In the genomic region with DNA sequence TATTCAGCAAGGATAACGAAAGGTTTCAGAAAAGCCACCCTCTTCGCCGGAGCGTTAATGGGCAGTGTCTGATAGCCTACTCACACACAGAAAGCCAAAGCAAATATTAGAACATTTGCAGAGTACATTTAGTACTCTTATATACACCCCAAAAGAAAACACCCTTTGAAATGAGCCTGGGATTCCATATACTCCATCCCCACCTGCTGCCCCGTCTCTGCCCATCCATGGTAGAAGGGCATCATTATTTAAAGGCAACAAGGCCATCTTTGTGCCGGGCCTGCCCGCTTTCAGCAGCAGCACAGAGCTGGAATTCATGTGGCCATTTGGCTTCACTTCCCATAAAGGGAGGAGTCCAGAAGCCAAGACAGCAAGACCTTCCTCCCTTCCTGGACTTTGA, we compare ENCODE assay signal across 13 mouse cellular contexts.
A peak's percentile ranks its signal among the peaks of the same experiment; 100 is the strongest.
DNase-seq lines count a peak whose midpoint lies in the region; ATAC-seq and TF ChIP-seq lines count a peak whose summit lies in the region.
"Had no signal": no experiment of that assay in that cellular context is flagged by ENCODE, and none has a peak within 500 bp of the region (broad histone marks: within the 10 kb centered on the region; RNA-seq: fewer than 3 reads in every experiment).

No protein-coding gene starts in this region.

- WGBS in embryonic facial prominence, embryonic 14.5 days = 83% methylated on average over 7 of the region's 7 CpGs
- 92% methylated on average over 7 of the region's 7 CpGs for WGBS in embryonic facial prominence, embryonic 10.5 days
- WGBS in neural tube, embryonic 15.5 days = 84% methylated on average over 7 of the region's 7 CpGs
- WGBS in stomach, postnatal 0 days = 62% methylated on average over 7 of the region's 7 CpGs

- no peak for TF ChIP-seq EP300 in stomach, postnatal 0 days (optimal IDR thresholded peaks at IDR 0.05)

- H3K9ac ChIP-seq in embryonic facial prominence, embryonic 14.5 days (ENCODE audit: low read depth, low read length) = no peak overlapping the region
- H3K9ac ChIP-seq in neural tube, embryonic 15.5 days (replicated peaks) = no peak overlapping the region
- no peak overlapping the region for H3K9ac ChIP-seq in stomach, postnatal 0 days (ENCODE audit: low read length)
- H3K9ac ChIP-seq: kidney, embryonic 15.5 days; liver, embryonic 15.5 days had no signal

- H3K4me1 ChIP-seq in embryonic facial prominence, embryonic 14.5 days (ENCODE audit: control insufficient read depth, insufficient read depth, low read length) = 0 out of 2 replicates have a peak, but pooled peaks cover 3% of the 10 kb centered on the region
- peaks cover 18% of the 10 kb centered on the region for H3K4me1 ChIP-seq in embryonic facial prominence, embryonic 10.5 days
- H3K4me1 ChIP-seq in neural tube, embryonic 15.5 days = no peaks in the 10 kb centered on the region
- H3K4me1 ChIP-seq in stomach, postnatal 0 days (replicated peaks; ENCODE audit: control insufficient read depth, insufficient read depth) = no peaks in the 10 kb centered on the region
- H3K4me1 ChIP-seq: kidney, embryonic 15.5 days had no signal

- no peak overlapping the region for H3K27ac ChIP-seq in embryonic facial prominence, embryonic 14.5 days (replicated peaks; ENCODE audit: low read depth, low read length)
- no peak overlapping the region for H3K27ac ChIP-seq in embryonic facial prominence, embryonic 10.5 days (replicated peaks)
- peak overlapping the region; percentile 72; the same call in 1 of the 2 replicates for H3K27ac ChIP-seq in layer of hippocampus, adult 2 months
- 0 out of 2 replicates have a peak overlapping the region, but pooled peaks have one; percentile 25 for H3K27ac ChIP-seq in neural tube, embryonic 15.5 days (replicated peaks)
- peak overlapping the region; percentile 77 for H3K27ac ChIP-seq in stomach, postnatal 0 days (replicated peaks)
- H3K27ac ChIP-seq: kidney, embryonic 15.5 days; liver, embryonic 15.5 days had no signal

- H3K27me3 ChIP-seq in embryonic facial prominence, embryonic 14.5 days (replicated peaks; ENCODE audit: control insufficient read depth, insufficient read depth, low read length) = no peaks in the 10 kb centered on the region
- no peaks in the 10 kb centered on the region for H3K27me3 ChIP-seq in embryonic facial prominence, embryonic 10.5 days (replicated peaks; ENCODE audit: low read depth, poor library complexity, severe bottlenecking)
- no peaks in the 10 kb centered on the region for H3K27me3 ChIP-seq in neural tube, embryonic 15.5 days (replicated peaks)
- no peaks in the 10 kb centered on the region for H3K27me3 ChIP-seq in stomach, postnatal 0 days (ENCODE audit: control insufficient read depth, insufficient read depth, low read length)
- H3K27me3 ChIP-seq: kidney, embryonic 15.5 days; liver, embryonic 15.5 days; Patski had no signal

- TF ChIP-seq CTCF in layer of hippocampus, adult 2 months (conservative IDR thresholded peaks at IDR 0.05) = no peak
- TF ChIP-seq CTCF in stomach, postnatal 0 days (IDR thresholded peaks at IDR 0.05; ENCODE audit: low read depth) = peak; percentile 44

- H3K4me2 ChIP-seq in embryonic facial prominence, embryonic 14.5 days (ENCODE audit: low read depth, low read length) = no peak overlapping the region
- no peak overlapping the region for H3K4me2 ChIP-seq in neural tube, embryonic 15.5 days
- no peak overlapping the region for H3K4me2 ChIP-seq in stomach, postnatal 0 days (replicated peaks; ENCODE audit: low read depth)
- H3K4me2 ChIP-seq: kidney, embryonic 15.5 days; liver, embryonic 15.5 days had no signal

- 0 out of 2 replicates have a peak, but pooled peaks have one; percentile 22 for ATAC-seq in embryonic facial prominence, embryonic 14.5 days (ENCODE audit: low read depth)
- ATAC-seq in neural tube, embryonic 15.5 days (ENCODE audit: low FRiP score) = no peak
- ATAC-seq in stomach, postnatal 0 days (ENCODE audit: low FRiP score, low TSS enrichment) = peak; percentile 82
- ATAC-seq: inflammation-experienced regulatory T-cells, adult 6 months; Patski had no signal

- no peak overlapping the region for H3K4me3 ChIP-seq in embryonic facial prominence, embryonic 14.5 days (ENCODE audit: low read depth, low read length)
- no peak overlapping the region for H3K4me3 ChIP-seq in embryonic facial prominence, embryonic 10.5 days
- H3K4me3 ChIP-seq in layer of hippocampus, adult 2 months = no peak overlapping the region
- no peak overlapping the region for H3K4me3 ChIP-seq in neural tube, embryonic 15.5 days (replicated peaks)
- H3K4me3 ChIP-seq in stomach, postnatal 0 days (ENCODE audit: low read depth, low read length) = no peak overlapping the region
- H3K4me3 ChIP-seq: kidney, embryonic 15.5 days; liver, embryonic 15.5 days had no signal

- peak; percentile 30 for DNase-seq in embryonic facial prominence, embryonic 14.5 days (ENCODE audit: low spot score)
- DNase-seq in embryonic facial prominence, embryonic 10.5 days (ENCODE audit: low spot score) = no peak
- DNase-seq in layer of hippocampus, adult 2 months (ENCODE audit: low spot score in 2 of 2) = peak; percentile 14 to 32
- DNase-seq in layer of hippocampus, postnatal 25 days (ENCODE audit: extremely low spot score in 1 of 2, low spot score in 1 of 2) = no peak
- DNase-seq in neural tube, embryonic 10.5 days (ENCODE audit: extremely low spot score, low spot score) = no peak
- DNase-seq in stomach, postnatal 0 days (ENCODE audit: low spot score) = peak; percentile 58
- no peak for DNase-seq in cerebellum, postnatal 4 days (ENCODE audit: low spot score in 2 of 2)
- DNase-seq: cerebellum, adult 11-12 months had no signal

- no peaks in the 10 kb centered on the region for H3K36me3 ChIP-seq in embryonic facial prominence, embryonic 14.5 days (ENCODE audit: control insufficient read depth, insufficient read depth, low read length)
- H3K36me3 ChIP-seq in embryonic facial prominence, embryonic 10.5 days (replicated peaks) = no peaks in the 10 kb centered on the region
- peaks cover 11% of the 10 kb centered on the region; the same call in 1 of the 2 replicates for H3K36me3 ChIP-seq in neural tube, embryonic 15.5 days
- H3K36me3 ChIP-seq in stomach, postnatal 0 days (ENCODE audit: control insufficient read depth, insufficient read depth, low read length) = no peaks in the 10 kb centered on the region
- H3K36me3 ChIP-seq: kidney, embryonic 15.5 days; liver, embryonic 15.5 days had no signal

- H3K9me3 ChIP-seq in embryonic facial prominence, embryonic 14.5 days (ENCODE audit: control insufficient read depth, low read length) = no peaks in the 10 kb centered on the region
- no peaks in the 10 kb centered on the region for H3K9me3 ChIP-seq in embryonic facial prominence, embryonic 10.5 days
- no peaks in the 10 kb centered on the region for H3K9me3 ChIP-seq in neural tube, embryonic 15.5 days (replicated peaks)
- no peaks in the 10 kb centered on the region for H3K9me3 ChIP-seq in stomach, postnatal 0 days (ENCODE audit: control insufficient read depth, low read length)
- H3K9me3 ChIP-seq: liver, embryonic 15.5 days had no signal

Comparison
In these comparisons a context has a peak if more than half of its experiments do, and no peak if none do; other contexts are left out.
1. DNase-seq: peak in embryonic facial prominence, embryonic 14.5 days (single experiment), layer of hippocampus, adult 2 months (2 of 2) and stomach, postnatal 0 days (single experiment); none in embryonic facial prominence, embryonic 10.5 days (single experiment), layer of hippocampus, postnatal 25 days (0 of 2), neural tube, embryonic 10.5 days (single experiment) and cerebellum, postnatal 4 days (0 of 2).
2. H3K27ac ChIP-seq: peak in layer of hippocampus, adult 2 months (single experiment), neural tube, embryonic 15.5 days (single experiment) and stomach, postnatal 0 days (single experiment); none in embryonic facial prominence, embryonic 14.5 days (single experiment) and embryonic facial prominence, embryonic 10.5 days (single experiment).